In the genomic region with DNA sequence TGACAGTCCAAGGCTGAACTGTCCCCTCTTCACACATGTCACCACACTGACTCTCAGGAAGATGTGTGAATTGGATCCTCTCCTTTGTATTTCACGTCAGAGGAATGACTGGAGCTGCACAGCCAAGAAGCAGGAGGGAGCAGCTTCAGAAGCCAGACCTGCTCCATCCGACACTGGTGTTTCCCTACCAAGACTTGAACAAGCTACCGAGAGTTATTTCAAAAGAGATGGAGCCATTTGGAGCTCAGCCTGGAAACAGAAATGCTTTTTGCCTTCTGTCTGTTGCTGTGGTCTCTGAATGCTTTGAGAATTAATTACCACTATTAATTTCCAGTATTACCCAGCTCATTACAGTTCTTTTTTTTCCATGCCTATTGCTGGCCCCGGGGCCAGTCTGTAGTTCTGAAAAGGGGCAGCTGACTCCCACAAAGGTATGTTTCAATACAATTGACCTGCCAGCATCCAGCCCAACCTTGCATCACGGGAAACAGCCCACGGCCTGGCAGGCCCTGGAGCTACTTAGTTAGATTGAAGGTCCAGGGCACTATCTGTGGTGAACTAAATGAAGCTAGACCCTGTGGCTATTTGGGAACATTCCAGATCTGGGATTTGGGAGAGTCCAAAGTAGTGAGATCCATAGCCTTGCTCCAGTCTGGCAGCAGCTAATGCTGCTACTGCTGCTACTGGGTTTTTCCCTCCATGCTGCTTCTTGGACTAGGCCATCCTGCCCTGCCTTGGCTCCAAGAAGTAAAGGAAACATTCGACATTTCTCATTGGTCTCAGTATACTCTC, we compare ENCODE assay signal across 18 mouse cellular contexts.
"Had no signal": no experiment of that assay in that cellular context is flagged by ENCODE, and none has a peak within 500 bp of the region (broad histone marks: within the 10 kb centered on the region; RNA-seq: fewer than 3 reads in every experiment).

No protein-coding gene starts in this region.

- H3K9me3 ChIP-seq: limb, embryonic 12.5 days; liver, embryonic 13.5 days; lung, embryonic 15.5 days; midbrain, embryonic 13.5 days; neural tube, embryonic 12.5 days had no signal

- H3K36me3 ChIP-seq: limb, embryonic 12.5 days; liver, embryonic 13.5 days; lung, embryonic 15.5 days; midbrain, embryonic 13.5 days; neural tube, embryonic 12.5 days had no signal

- H3K27ac ChIP-seq: kidney, postnatal 0 days; limb, embryonic 12.5 days; liver, embryonic 13.5 days; lung, embryonic 15.5 days; macrophage; midbrain, embryonic 13.5 days; neural tube, embryonic 12.5 days had no signal

- ATAC-seq: liver, postnatal 0 days; midbrain, embryonic 13.5 days had no signal

- H3K4me2 ChIP-seq: limb, embryonic 12.5 days; liver, embryonic 13.5 days; lung, embryonic 15.5 days; midbrain, embryonic 13.5 days; neural tube, embryonic 12.5 days had no signal

- H3K4me1 ChIP-seq: limb, embryonic 12.5 days; liver, embryonic 13.5 days; lung, embryonic 15.5 days; midbrain, embryonic 13.5 days; neural tube, embryonic 12.5 days had no signal

- H3K27me3 ChIP-seq: limb, embryonic 12.5 days; liver, embryonic 13.5 days; lung, embryonic 15.5 days; midbrain, embryonic 13.5 days; neural tube, embryonic 12.5 days had no signal

- H3K4me3 ChIP-seq: limb, embryonic 12.5 days; liver, embryonic 13.5 days; lung, embryonic 15.5 days; midbrain, embryonic 13.5 days; neural tube, embryonic 12.5 days had no signal

- H3K9ac ChIP-seq: limb, embryonic 12.5 days; liver, embryonic 13.5 days; liver, postnatal 0 days; lung, embryonic 15.5 days; midbrain, embryonic 13.5 days; neural tube, embryonic 12.5 days had no signal

- DNase-seq: kidney, postnatal 36 days; layer of hippocampus, adult 9-11 months; layer of hippocampus, postnatal 36 days; liver; liver, embryonic 13.5 days; liver, postnatal 0 days; lung, postnatal 14 days; retina, postnatal 1 day; right cerebral cortex, postnatal 4 days; spleen, adult 18-20 months; thymus, adult 18-20 months; thymus, postnatal 14 days had no signal
